Mouse (Mus musculus): Measurements from ENCODE around the gene Otog. TPM values are rescaled to one million over a fixed set of nuclear protein-coding genes. Genes with fewer than 3 reads are reported as not detected.

The Otog gene
- polyA plus RNA-seq, 2 experiments = not detected

DNA sequence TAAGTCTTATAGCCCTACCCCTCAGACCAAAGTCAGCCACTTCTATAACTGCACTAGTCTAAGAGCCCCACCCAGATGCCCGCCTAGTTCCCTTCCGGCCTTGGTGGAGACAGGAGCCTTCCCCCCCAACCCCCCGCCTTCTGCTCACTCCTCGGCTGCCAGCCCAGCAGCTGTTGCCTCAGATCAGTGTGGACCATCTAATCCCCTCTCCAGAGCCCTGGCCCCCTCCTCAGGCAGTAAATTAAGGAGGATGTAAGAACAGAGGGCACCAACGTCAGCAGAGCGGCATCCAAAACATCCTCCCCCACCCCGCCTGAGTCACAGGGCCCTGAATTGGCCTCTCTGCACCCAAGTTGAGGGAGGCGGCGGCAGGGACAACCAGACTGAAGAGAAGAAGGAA, 100.7 kb downstream of the Otog start:
- DNase-seq (ENCODE audit: low read depth in 3 of 3, low spot score in 3 of 3) (no peak), ATAC-seq (ENCODE audit: insufficient read depth) (no peak)
- no peak for TF ChIP-seq EP300 (IDR thresholded peaks at IDR 0.05; ENCODE audit: low read depth)
- no peak for TF ChIP-seq CTCF (IDR thresholded peaks at IDR 0.05; ENCODE audit: low read depth)
- Histone ChIP-seq H3K36me3 (replicated peaks; ENCODE audit: control insufficient read depth, insufficient read depth, low read depth) (no peaks in the 10 kb centered on the region), H3K27ac (no peak overlapping the region), H3K4me3 (ENCODE audit: insufficient read depth in 1 of 2, low read depth in 2 of 2, low read length in 2 of 2) (no peak overlapping the region), H3K4me2 (ENCODE audit: low read depth) (no peak overlapping the region), H3K4me1 (replicated peaks; ENCODE audit: control insufficient read depth in 2 of 2, insufficient read depth in 2 of 2, low read length in 1 of 2) (no peaks in the 10 kb centered on the region), H3K27me3 (ENCODE audit: control insufficient read depth, insufficient read depth, low read length) (no peaks in the 10 kb centered on the region), H3K9me3 (ENCODE audit: control insufficient read depth, low read length) (no peaks in the 10 kb centered on the region), H3K9ac (replicated peaks) (no peak overlapping the region)
- 64% methylated on average over 9 of the region's 9 CpGs for WGBS (ENCODE audit: insufficient replicate concordance)

GRCm38 (mm10) chr7:46347692-46348091, 106.9 kb downstream of the Otog start:
- 50% methylated on average over 4 of the region's 4 CpGs for WGBS (ENCODE audit: insufficient replicate concordance)
- Histone ChIP-seq H3K27me3 (ENCODE audit: control insufficient read depth, insufficient read depth, low read length) (peaks cover 10% of the 10 kb centered on the region), H3K9me3 (ENCODE audit: control insufficient read depth, low read length) (no peaks in the 10 kb centered on the region), H3K27ac (no peak overlapping the region), H3K4me1 (replicated peaks; ENCODE audit: control insufficient read depth in 2 of 2, insufficient read depth in 2 of 2, low read length in 1 of 2) (no peaks in the 10 kb centered on the region), H3K4me3 (ENCODE audit: insufficient read depth in 1 of 2, low read depth in 2 of 2, low read length in 2 of 2) (no peak overlapping the region), H3K9ac (replicated peaks) (no peak overlapping the region), H3K4me2 (ENCODE audit: low read depth) (no peak overlapping the region), H3K36me3 (replicated peaks; ENCODE audit: control insufficient read depth, insufficient read depth, low read depth) (no peaks in the 10 kb centered on the region)
- DNase-seq (ENCODE audit: low read depth in 3 of 3, low spot score in 3 of 3) (no peak), ATAC-seq (ENCODE audit: insufficient read depth) (no peak)
- TF ChIP-seq CTCF (IDR thresholded peaks at IDR 0.05; ENCODE audit: low read depth) (no peak), EP300 (IDR thresholded peaks at IDR 0.05; ENCODE audit: low read depth) (no peak)

- peaks cover 10% of the 10 kb centered on the region for H3K27me3 ChIP-seq (ENCODE audit: control insufficient read depth, insufficient read depth, low read length)
- H3K4me2 ChIP-seq (ENCODE audit: low read depth) = no peak overlapping the region
- H3K36me3 ChIP-seq (replicated peaks; ENCODE audit: control insufficient read depth, insufficient read depth, low read depth) = no peaks in the 10 kb centered on the region
- WGBS (ENCODE audit: insufficient replicate concordance) = 7% methylated on average over 36 of the region's 36 CpGs
- no peaks in the 10 kb centered on the region for H3K4me1 ChIP-seq (replicated peaks; ENCODE audit: control insufficient read depth in 2 of 2, insufficient read depth in 2 of 2, low read length in 1 of 2)
- no peak overlapping the region for H3K4me3 ChIP-seq (ENCODE audit: insufficient read depth in 1 of 2, low read depth in 2 of 2, low read length in 2 of 2)
- no peak overlapping the region for H3K9ac ChIP-seq (replicated peaks)
- H3K27ac ChIP-seq = no peak overlapping the region
- no peak for TF ChIP-seq EP300 (IDR thresholded peaks at IDR 0.05; ENCODE audit: low read depth)
- TF ChIP-seq CTCF (IDR thresholded peaks at IDR 0.05; ENCODE audit: low read depth) = no peak
- ATAC-seq (ENCODE audit: insufficient read depth) = no peak
- no peak for DNase-seq (ENCODE audit: low read depth in 3 of 3, low spot score in 3 of 3)
- no peaks in the 10 kb centered on the region for H3K9me3 ChIP-seq (ENCODE audit: control insufficient read depth, low read length)
These were observed 108.0 kb downstream of the Otog start for GRCm38 (mm10) chr7:46348813-46349212.

DNA sequence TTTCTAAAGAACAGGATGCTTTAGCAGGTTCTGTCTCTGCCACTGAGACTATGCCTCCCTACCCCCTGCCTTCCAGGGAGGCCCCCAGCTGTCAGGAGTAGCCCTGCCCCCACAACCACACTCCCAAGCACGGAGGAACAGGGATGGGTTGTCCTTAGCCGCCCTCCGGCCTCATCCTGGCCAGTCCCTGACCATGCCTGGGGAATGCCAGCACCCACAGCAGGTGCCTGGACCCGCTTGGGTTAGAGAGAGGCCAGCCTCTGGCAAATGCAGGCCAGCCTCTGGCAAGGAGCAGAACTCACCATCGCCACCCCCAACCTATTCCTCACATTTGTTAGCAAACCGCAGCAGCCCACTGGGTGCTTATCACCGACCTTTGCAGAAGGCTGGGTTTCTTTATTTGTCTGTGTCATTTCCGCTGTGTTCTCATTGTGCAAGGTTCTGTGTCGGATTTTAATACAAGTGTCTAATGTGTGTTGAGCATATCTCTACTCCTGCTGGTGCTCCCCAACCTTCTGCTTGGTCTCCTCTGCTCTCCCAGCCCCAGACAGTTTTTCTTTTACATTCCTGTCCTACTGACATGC, 109.4 kb downstream of the Otog start:
- 32% methylated on average over 9 of the region's 9 CpGs for WGBS (ENCODE audit: insufficient replicate concordance)
- ATAC-seq (ENCODE audit: insufficient read depth) = no peak
- H3K27me3 ChIP-seq (ENCODE audit: control insufficient read depth, insufficient read depth, low read length) = peaks cover 10% of the 10 kb centered on the region

GRCm38 (mm10) chr7:46352748-46353147, 112.0 kb downstream of the Otog start:
- peaks cover 10% of the 10 kb centered on the region for H3K27me3 ChIP-seq (ENCODE audit: control insufficient read depth, insufficient read depth, low read length)
- no peak overlapping the region for H3K4me3 ChIP-seq (ENCODE audit: insufficient read depth in 1 of 2, low read depth in 2 of 2, low read length in 2 of 2)
- TF ChIP-seq EP300 (IDR thresholded peaks at IDR 0.05; ENCODE audit: low read depth) = no peak
- H3K4me2 ChIP-seq (ENCODE audit: low read depth) = no peak overlapping the region
- no peaks in the 10 kb centered on the region for H3K4me1 ChIP-seq (replicated peaks; ENCODE audit: control insufficient read depth in 2 of 2, insufficient read depth in 2 of 2, low read length in 1 of 2)
- no peaks in the 10 kb centered on the region for H3K36me3 ChIP-seq (replicated peaks; ENCODE audit: control insufficient read depth, insufficient read depth, low read depth)
- no peak overlapping the region for H3K27ac ChIP-seq
- 42% methylated on average over 2 of the region's 2 CpGs for WGBS (ENCODE audit: insufficient replicate concordance)
- DNase-seq (ENCODE audit: low read depth in 3 of 3, low spot score in 3 of 3) = no peak
- ATAC-seq (ENCODE audit: insufficient read depth) = no peak
- H3K9ac ChIP-seq (replicated peaks) = no peak overlapping the region
- H3K9me3 ChIP-seq (ENCODE audit: control insufficient read depth, low read length) = no peaks in the 10 kb centered on the region

More for the DNA sequence above, 109.4 kb downstream of the Otog start:
- no peak for DNase-seq (ENCODE audit: low read depth in 3 of 3, low spot score in 3 of 3)
- no peaks in the 10 kb centered on the region for H3K36me3 ChIP-seq (replicated peaks; ENCODE audit: control insufficient read depth, insufficient read depth, low read depth)
- H3K9me3 ChIP-seq (ENCODE audit: control insufficient read depth, low read length) = no peaks in the 10 kb centered on the region
- no peak overlapping the region for H3K27ac ChIP-seq
- H3K4me1 ChIP-seq (replicated peaks; ENCODE audit: control insufficient read depth in 2 of 2, insufficient read depth in 2 of 2, low read length in 1 of 2) = no peaks in the 10 kb centered on the region
- no peak for TF ChIP-seq CTCF (IDR thresholded peaks at IDR 0.05; ENCODE audit: low read depth)
- TF ChIP-seq EP300 (IDR thresholded peaks at IDR 0.05; ENCODE audit: low read depth) = no peak
- no peak overlapping the region for H3K4me3 ChIP-seq (ENCODE audit: insufficient read depth in 1 of 2, low read depth in 2 of 2, low read length in 2 of 2)
- H3K4me2 ChIP-seq (ENCODE audit: low read depth) = no peak overlapping the region
- H3K9ac ChIP-seq (replicated peaks) = no peak overlapping the region

Measured in liver, embryonic 14.5 days (tissue).